Mouse (Mus musculus): Measurements from ENCODE around the gene 0610009B22Rik. TPM values are rescaled to one million over a fixed set of nuclear protein-coding genes. Genes with fewer than 3 reads are reported as not detected.

The 0610009B22Rik gene
- polyA plus RNA-seq, 2 experiments, result 46.7 to 81.9 TPM

DNA sequence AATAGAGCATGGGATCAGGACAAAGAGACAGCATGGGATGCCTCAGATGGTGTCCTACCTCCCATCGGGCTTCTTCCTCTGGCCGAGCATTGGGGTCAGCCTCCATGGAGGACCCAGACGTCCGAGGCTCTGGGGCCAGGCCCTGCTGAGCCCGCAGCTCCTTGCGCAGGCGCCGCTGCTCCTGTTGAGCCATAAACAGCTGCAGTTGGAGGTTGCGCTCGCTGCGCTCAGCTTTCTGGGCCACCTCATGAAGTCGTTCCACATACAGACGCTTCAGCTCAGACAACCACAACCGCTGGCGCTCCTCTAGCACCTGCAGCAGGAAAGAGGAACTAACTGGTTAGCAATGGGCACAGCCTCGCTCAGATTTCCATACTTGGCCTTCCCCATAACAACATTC lies 44.5 kb downstream of the 0610009B22Rik start:
- 69% methylated on average over 13 of the region's 16 CpGs for WGBS
- ATAC-seq (ENCODE audit: low FRiP score, low read depth) (no peak), DNase-seq (ENCODE audit: low spot score) (no peak)
- no peaks in the 10 kb centered on the region for H3K27me3 ChIP-seq (ENCODE audit: control insufficient read depth, insufficient read depth, low read length)
- no peak overlapping the region for H3K4me2 ChIP-seq (replicated peaks; ENCODE audit: low read depth, low read length, severe bottlenecking)
- TF ChIP-seq POLR2A (IDR thresholded peaks at IDR 0.05; ENCODE audit: borderline replicate concordance, extremely low read depth, insufficient read depth, insufficient read length), result no peak
- H3K4me1 ChIP-seq (ENCODE audit: control insufficient read depth, insufficient read depth, low read length), result peaks cover 10% of the 10 kb centered on the region
- peaks cover 35% of the 10 kb centered on the region for H3K36me3 ChIP-seq (ENCODE audit: control insufficient read depth, insufficient read depth, low read length)
- H3K27ac ChIP-seq (replicated peaks; ENCODE audit: low read depth, low read length), result no peak overlapping the region
- no peak overlapping the region for H3K4me3 ChIP-seq (replicated peaks; ENCODE audit: low read length)
- H3K9ac ChIP-seq (ENCODE audit: low read depth, low read length, severe bottlenecking), result no peak overlapping the region
- H3K9me3 ChIP-seq (ENCODE audit: control insufficient read depth, low read length), result no peaks in the 10 kb centered on the region

DNA sequence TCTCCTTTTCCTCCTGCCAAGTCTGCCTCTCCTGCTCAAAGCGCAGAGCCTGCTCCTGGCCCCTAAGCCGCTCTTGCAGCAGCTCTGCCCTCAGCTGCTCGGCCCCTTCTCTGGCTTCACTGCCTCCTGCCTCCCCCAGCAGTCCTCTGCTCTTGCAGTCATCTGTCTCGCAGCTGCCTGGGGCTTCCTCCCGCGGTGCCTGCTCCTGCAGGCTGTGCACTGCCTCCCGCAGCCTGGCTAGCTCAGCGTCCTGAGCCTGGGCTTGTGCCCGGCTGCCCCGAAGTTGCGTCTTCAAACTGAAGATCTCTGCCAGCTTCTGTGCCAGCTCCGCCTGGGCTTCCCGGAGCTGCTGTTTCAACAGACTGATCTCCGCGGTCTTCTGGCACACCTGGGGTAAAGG lies 44.9 kb downstream of the 0610009B22Rik start:
- 57% methylated on average over 15 of the region's 15 CpGs for WGBS
- ATAC-seq (ENCODE audit: low FRiP score, low read depth) (peak; percentile 50), DNase-seq (ENCODE audit: low spot score) (no peak)
- Histone ChIP-seq H3K9ac (ENCODE audit: low read depth, low read length, severe bottlenecking) (no peak overlapping the region), H3K9me3 (ENCODE audit: control insufficient read depth, low read length) (no peaks in the 10 kb centered on the region), H3K4me1 (ENCODE audit: control insufficient read depth, insufficient read depth, low read length) (peaks cover 6% of the 10 kb centered on the region), H3K27me3 (ENCODE audit: control insufficient read depth, insufficient read depth, low read length) (no peaks in the 10 kb centered on the region), H3K27ac (replicated peaks; ENCODE audit: low read depth, low read length) (no peak overlapping the region), H3K4me3 (replicated peaks; ENCODE audit: low read length) (no peak overlapping the region), H3K4me2 (replicated peaks; ENCODE audit: low read depth, low read length, severe bottlenecking) (no peak overlapping the region), H3K36me3 (ENCODE audit: control insufficient read depth, insufficient read depth, low read length) (peaks cover 35% of the 10 kb centered on the region)
- TF ChIP-seq POLR2A (IDR thresholded peaks at IDR 0.05; ENCODE audit: borderline replicate concordance, extremely low read depth, insufficient read depth, insufficient read length), result no peak

DNA sequence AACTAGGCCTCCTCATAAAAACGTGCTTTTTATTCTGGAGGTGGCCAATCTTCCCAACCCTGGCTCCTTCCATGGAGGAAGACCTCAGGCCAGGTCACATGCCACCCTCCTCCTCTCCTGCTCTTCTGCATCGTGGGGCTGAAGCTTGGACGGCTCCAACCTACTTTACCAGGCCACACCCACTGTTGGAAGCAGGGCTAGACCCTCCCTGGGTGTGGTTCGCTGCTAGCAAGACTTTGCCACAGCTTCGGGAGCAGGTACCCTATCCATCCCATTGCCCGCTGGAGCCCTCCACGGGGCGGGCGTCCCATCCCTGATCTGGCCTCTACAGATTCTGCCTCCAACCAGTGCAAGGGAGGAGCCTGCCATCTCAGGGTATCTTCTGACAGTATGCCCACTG lies 45.5 kb downstream of the 0610009B22Rik start:
- TF ChIP-seq POLR2A (IDR thresholded peaks at IDR 0.05; ENCODE audit: borderline replicate concordance, extremely low read depth, insufficient read depth, insufficient read length), result no peak
- peaks cover under 1% of the 10 kb centered on the region for H3K4me1 ChIP-seq (ENCODE audit: control insufficient read depth, insufficient read depth, low read length)
- WGBS, result 80% methylated on average over 9 of the region's 9 CpGs
- H3K4me2 ChIP-seq (replicated peaks; ENCODE audit: low read depth, low read length, severe bottlenecking), result no peak overlapping the region
- DNase-seq (ENCODE audit: low spot score) (no peak), ATAC-seq (ENCODE audit: low FRiP score, low read depth) (no peak)
- H3K36me3 ChIP-seq (ENCODE audit: control insufficient read depth, insufficient read depth, low read length), result peaks cover 35% of the 10 kb centered on the region
- H3K27me3 ChIP-seq (ENCODE audit: control insufficient read depth, insufficient read depth, low read length), result no peaks in the 10 kb centered on the region
- no peaks in the 10 kb centered on the region for H3K9me3 ChIP-seq (ENCODE audit: control insufficient read depth, low read length)
- no peak overlapping the region for H3K27ac ChIP-seq (replicated peaks; ENCODE audit: low read depth, low read length)
- H3K4me3 ChIP-seq (replicated peaks; ENCODE audit: low read length), result no peak overlapping the region
- H3K9ac ChIP-seq (ENCODE audit: low read depth, low read length, severe bottlenecking), result no peak overlapping the region

DNA sequence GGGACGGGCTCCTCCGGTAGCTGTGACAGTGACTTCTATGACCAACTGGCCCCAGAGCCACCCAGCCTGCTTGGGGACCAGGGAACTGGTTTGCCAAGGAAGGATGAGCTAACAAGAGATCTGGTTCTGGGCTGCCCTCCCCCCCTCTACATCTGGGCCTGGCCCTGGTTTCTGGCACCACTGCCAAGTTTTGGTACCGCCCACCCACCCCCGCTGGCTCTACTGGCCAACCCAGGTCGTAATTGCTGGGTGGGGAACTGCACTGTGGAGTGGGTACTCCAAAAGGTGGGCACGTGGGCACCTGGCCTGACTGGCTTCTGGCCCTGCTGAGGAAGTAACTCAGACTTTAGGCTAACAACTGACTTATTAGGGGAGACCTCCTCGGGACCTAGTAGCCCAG lies 47.9 kb downstream of the 0610009B22Rik start:
- ATAC-seq (ENCODE audit: low FRiP score, low read depth) (no peak), DNase-seq (ENCODE audit: low spot score) (no peak)
- H3K4me1 ChIP-seq (ENCODE audit: control insufficient read depth, insufficient read depth, low read length), result peaks cover 5% of the 10 kb centered on the region; the same call in 1 of the 2 replicates
- H3K4me3 ChIP-seq (replicated peaks; ENCODE audit: low read length), result no peak overlapping the region
- H3K36me3 ChIP-seq (ENCODE audit: control insufficient read depth, insufficient read depth, low read length), result peaks cover 33% of the 10 kb centered on the region
- H3K9ac ChIP-seq (ENCODE audit: low read depth, low read length, severe bottlenecking), result no peak overlapping the region
- no peak for TF ChIP-seq POLR2A (IDR thresholded peaks at IDR 0.05; ENCODE audit: borderline replicate concordance, extremely low read depth, insufficient read depth, insufficient read length)
- WGBS, result 83% methylated on average over 7 of the region's 7 CpGs
- no peak overlapping the region for H3K27ac ChIP-seq (replicated peaks; ENCODE audit: low read depth, low read length)
- H3K4me2 ChIP-seq (replicated peaks; ENCODE audit: low read depth, low read length, severe bottlenecking), result no peak overlapping the region
- H3K27me3 ChIP-seq (ENCODE audit: control insufficient read depth, insufficient read depth, low read length), result no peaks in the 10 kb centered on the region
- H3K9me3 ChIP-seq (ENCODE audit: control insufficient read depth, low read length), result no peaks in the 10 kb centered on the region

DNA sequence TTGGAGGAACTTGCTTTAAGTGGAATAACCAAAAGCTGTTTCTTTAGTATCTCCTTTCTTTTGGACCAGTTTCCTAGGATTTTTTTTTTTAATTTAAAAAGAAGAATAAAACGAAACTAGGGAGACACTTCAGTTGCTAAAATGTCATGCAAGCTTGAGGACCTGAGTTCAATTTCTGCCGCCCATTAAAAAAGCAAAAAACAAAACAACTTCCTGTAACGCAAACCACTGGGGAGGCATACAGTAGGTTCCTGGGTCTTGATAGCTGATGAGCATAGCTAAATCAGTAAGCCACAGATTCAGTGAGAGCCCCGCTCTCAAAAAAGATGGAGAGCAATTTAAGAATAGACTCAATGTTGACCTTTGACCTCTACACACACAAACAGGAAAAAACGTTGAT lies 50.2 kb downstream of the 0610009B22Rik start:
- Histone ChIP-seq H3K4me3 (replicated peaks; ENCODE audit: low read length) (no peak overlapping the region), H3K9ac (ENCODE audit: low read depth, low read length, severe bottlenecking) (no peak overlapping the region), H3K4me1 (ENCODE audit: control insufficient read depth, insufficient read depth, low read length) (peaks cover 10% of the 10 kb centered on the region), H3K9me3 (ENCODE audit: control insufficient read depth, low read length) (no peaks in the 10 kb centered on the region), H3K4me2 (replicated peaks; ENCODE audit: low read depth, low read length, severe bottlenecking) (peak overlapping the region; percentile 33), H3K36me3 (ENCODE audit: control insufficient read depth, insufficient read depth, low read length) (peaks cover 11% of the 10 kb centered on the region), H3K27ac (replicated peaks; ENCODE audit: low read depth, low read length) (peak overlapping the region; percentile 56), H3K27me3 (ENCODE audit: control insufficient read depth, insufficient read depth, low read length) (no peaks in the 10 kb centered on the region)
- no peak for TF ChIP-seq POLR2A (IDR thresholded peaks at IDR 0.05; ENCODE audit: borderline replicate concordance, extremely low read depth, insufficient read depth, insufficient read length)
- 58% methylated on average over 5 of the region's 5 CpGs for WGBS
- ATAC-seq (ENCODE audit: low FRiP score, low read depth) (no peak), DNase-seq (ENCODE audit: low spot score) (no peak)

DNA sequence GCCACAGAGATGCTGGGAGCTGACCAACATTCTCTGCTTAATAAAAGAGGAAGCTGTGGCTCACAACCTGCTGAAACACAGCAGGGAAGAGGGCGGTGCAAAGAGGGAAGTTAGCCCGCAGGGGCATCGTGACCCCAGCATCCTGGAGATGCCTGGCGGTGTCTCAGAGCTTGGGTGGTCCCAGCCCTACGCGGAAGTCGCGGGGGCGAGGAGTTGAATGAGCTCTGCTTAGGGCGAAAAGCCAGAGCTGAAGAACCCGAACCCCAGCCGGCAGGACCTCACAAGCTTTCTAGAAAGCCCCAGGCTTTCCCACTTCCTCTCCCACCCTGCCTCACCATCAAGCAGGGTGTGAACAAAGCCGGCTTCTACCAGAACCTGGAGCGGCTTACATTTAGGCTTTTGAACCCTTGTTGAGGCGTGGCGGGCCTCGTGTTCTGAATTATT lies 50.7 kb downstream of the 0610009B22Rik start:
- Histone ChIP-seq H3K27ac (replicated peaks; ENCODE audit: low read depth, low read length) (peak overlapping the region; percentile 56), H3K9me3 (ENCODE audit: control insufficient read depth, low read length) (no peaks in the 10 kb centered on the region), H3K36me3 (ENCODE audit: control insufficient read depth, insufficient read depth, low read length) (peaks cover 5% of the 10 kb centered on the region; the same call in 1 of the 2 replicates), H3K27me3 (ENCODE audit: control insufficient read depth, insufficient read depth, low read length) (no peaks in the 10 kb centered on the region), H3K4me1 (ENCODE audit: control insufficient read depth, insufficient read depth, low read length) (peaks cover 10% of the 10 kb centered on the region), H3K4me3 (replicated peaks; ENCODE audit: low read length) (peak overlapping the region; percentile 14), H3K9ac (ENCODE audit: low read depth, low read length, severe bottlenecking) (peak overlapping the region; percentile 18), H3K4me2 (replicated peaks; ENCODE audit: low read depth, low read length, severe bottlenecking) (peak overlapping the region; percentile 33)
- 3% methylated on average over 17 of the region's 17 CpGs for WGBS
- ATAC-seq (ENCODE audit: low FRiP score, low read depth) (peak; percentile 28; the same call in 1 of the 2 replicates), DNase-seq (ENCODE audit: low spot score) (peak; percentile 69)
- TF ChIP-seq POLR2A (IDR thresholded peaks at IDR 0.05; ENCODE audit: borderline replicate concordance, extremely low read depth, insufficient read depth, insufficient read length), result no peak

All from limb, embryonic 14.5 days (tissue).